Mouse (Mus musculus): ENCODE results near the gene Tnfrsf21.

The Tnfrsf21 gene

DNA sequence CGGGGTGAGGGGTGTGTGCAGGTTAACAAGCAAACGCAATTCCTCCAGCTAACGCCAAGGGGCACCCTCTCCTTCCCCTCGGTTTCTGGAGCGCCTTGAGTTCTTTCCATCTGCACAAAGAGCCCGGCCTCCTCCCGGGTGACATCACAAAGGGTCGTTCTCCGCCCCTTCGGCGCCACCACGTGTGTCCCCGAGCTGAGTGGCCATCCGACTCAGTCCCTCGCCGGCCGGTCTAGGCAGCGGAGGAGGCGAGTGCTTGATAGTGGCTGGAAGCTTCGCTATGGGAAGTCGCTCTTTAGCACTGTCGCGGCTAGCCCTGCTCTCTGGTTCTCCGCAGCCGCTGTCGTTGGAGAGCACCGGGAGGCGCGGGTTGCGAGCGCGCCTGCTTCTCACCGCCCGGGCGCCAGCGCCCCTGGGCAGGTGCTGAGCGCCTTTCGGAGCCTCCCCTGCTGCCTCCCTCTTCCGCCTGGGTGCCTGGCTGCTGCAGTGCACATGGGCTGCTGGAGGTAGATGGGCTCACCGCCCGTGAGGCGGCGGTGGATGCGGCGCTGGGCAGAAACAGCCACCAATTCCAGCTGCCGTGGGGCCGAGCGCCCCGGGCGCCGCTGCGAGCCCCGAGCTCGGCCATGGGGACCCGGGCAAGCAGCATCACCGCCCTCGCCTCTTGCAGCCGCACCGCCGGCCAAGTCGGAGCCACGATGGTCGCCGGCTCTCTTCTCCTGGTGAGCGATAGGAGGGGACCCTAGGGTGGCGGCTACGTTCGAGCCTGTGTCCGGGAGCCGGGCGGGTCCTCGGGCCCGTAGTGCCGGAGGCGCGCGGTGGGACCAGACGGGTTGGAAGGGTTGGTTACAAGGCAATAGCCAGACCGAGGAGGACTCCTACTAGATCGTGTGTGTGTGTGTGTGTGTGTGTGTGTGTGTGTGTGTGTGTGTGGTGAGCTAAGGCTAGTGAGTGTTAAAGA is at the start of gene Tnfrsf21:
Gene Tnfrsf21, plus strand, starts transcription at position 185 of the 961 bp plus-strand sequence.
- peak; percentile 42 for DNase-seq (ENCODE audit: low read depth, low spot score)

DNA sequence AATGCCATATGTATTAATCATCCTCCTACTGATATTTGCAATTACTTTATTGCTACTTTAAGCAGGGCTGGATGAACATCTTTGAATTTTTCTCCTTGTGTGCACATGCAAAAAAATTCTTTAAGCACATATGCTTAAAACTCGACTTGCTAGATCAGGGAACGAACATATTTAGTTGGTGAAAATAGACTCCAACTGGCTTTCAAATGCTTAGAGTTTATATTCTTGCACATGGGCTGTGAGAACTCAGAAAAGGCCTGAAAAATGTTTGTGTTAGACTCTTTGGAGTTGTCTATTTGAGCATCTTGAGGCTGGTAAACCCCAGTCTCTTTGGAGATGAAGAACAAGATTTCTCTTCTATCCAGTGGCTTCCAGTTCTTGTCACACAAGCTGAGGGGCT is 48.2 kb upstream of the Tnfrsf21 start:
- DNase-seq (ENCODE audit: low read depth, low spot score) = no peak

DNA sequence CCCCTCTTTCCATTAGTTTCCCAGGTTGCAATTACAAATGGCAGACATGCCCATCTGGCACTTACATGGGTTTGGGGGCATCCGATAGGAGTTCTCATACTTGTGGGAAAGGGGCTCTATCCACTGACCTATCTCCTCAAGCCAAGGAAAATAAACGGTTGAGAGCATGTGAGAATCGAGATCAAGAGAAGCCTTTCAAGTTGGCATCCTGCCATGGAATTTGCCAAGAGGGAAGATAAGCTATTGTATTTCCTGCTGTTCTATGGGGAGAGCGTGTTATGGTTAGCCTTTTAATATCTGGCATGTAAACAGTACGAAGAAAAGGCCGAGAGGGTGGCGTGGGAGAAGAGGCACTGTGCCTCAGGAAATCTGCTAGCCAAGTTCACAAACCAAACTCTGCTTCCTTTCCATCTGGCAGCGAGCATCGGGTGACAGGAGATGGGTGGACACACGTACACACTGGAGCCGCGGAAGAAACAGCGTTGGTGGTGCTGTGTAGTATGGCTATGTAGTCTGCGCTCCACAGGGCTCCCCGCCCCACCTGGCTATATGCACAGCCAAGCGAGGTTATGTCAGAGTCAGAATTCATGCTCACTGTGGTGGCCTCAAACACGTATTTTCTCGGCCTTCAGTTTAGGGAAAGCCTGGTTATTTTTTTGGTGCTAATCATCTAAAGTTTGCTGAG is 40.9 kb upstream of the Tnfrsf21 start:
- no peak for DNase-seq (ENCODE audit: low read depth, low spot score)

DNA sequence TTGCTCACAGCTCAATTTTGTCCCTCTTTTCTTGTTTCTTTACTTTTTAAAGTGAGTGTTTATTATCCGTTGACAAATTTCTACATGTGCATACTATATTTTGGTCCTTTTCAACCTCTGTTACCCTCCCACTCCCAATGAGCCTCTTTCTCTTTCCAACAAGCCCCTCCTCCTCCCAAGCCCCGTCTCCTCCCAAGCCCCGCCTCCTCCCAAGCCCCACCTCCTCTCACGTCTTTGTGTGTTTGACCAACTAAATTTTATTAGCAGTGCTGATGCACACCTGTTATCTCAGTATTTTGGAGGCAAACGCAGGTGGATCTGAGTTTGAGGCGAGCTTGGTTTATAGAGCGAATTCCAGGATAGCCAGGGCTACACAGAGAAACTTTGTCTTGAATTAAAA is 38.6 kb upstream of the Tnfrsf21 start:
- peak; percentile 33 for DNase-seq (ENCODE audit: low read depth, low spot score)

DNA sequence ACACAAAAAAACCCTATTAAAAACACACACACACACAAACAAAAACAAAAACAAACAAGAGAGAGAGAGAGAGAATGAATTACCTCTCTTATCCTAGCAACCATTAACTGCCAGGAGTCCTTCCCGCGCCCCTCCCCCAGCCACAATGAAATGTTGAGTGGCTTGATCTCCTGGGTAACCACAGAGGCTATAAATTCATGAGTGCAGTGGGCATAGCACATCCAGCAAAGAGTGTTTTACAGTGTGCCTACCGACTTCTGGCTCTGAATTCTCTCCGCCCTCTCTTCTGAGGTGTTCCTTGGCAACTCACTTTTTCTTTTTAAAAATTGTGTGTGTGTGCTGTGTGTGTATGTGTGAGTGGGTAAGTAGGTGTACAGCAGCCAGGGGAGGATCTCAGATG is 38.0 kb upstream of the Tnfrsf21 start:
- DNase-seq (ENCODE audit: low read depth, low spot score) = no peak

DNA sequence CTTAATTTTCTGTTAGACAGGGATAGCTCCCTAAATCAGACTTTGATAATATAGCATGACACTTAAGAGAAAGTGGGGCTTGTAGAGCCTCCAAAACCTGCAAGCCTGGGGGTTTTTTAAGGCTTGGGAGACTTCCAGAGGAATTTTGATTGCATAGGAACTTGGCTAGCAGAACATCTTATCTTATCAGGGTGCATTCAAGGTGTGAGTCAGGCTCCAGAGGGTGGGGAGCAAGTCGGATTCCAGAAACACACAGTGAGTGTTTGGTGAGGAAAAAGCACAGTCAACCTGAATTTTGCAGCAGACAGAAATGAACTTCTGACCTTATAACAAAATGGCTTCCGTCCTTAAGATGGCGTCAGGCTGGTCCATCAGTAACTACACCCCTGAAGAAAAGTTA is 34.5 kb upstream of the Tnfrsf21 start:
- no peak for DNase-seq (ENCODE audit: low read depth, low spot score)

DNA sequence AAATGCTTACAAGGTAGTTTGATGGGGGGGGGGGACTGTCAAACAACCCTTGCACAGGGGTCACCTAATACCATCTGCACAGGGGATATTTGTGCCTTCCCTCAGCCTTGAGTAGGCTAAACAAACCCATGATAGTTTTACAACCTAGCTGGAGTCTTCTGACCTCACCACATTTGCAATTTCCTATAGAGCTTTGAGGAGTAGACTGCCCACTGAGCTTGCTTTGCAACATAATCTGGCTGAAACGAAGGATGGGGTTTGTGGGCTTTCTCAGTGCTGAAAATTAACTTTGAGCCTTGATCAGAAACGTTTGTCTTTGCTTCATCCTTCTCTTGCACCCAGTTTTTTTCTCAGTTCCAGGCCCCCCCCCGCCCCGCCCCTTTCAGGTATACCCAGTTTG is 33.8 kb upstream of the Tnfrsf21 start:
- no peak for DNase-seq (ENCODE audit: low read depth, low spot score)

DNA sequence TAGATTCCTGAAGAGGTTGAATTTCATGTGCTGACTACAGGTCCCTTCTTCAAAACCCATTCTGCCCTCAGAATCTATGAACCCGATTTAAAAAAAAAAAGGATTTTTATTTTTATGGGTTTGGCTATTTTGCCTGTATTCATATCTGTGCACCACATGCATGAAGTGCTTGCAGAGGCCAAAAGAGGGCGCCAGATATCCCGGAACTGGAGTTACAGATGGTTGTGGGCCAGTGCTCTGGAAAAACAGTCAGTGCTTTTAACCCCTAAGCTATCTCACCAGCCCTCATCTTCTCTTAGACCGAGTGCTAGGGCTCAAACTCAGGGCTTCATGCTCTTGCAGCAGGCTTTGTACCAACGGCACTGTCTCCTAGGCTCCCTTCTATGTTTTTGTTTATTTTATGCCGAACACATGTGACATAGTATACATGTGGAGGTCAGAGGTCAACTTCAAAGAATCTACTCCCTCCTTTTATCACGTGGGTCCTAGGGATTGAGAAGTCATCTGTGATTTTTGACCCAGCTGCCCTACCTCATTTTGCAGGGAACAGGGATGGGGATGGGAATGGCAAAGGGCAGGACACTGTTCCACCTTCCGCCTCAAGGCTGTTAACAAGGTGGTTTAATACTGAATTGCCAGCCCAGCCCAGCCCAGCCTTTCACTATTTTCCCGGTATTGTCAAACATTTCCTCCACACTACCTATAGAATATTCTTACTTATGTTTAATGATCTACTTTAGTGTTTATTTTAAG is 30.3 kb upstream of the Tnfrsf21 start:
- DNase-seq (ENCODE audit: low read depth, low spot score) = peak; percentile 57

DNA sequence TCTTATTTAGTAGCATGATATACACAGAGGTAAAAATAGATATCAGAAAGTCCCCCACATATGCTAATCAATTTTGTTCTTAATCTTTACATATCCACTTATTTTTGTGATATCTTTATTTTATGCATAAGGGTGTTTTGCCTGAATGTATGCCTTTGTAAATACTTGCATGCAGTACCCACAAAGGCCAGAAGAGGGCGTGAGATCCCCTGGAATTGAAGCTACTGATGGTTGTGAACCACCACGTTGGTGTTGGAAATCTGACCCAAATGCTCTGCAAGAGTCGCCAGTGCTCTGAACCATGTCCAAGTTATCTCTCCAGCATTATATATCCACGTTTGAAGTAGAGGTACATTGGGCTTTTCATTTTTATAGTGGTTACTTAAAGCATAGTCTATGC is 28.7 kb upstream of the Tnfrsf21 start:
- DNase-seq (ENCODE audit: low read depth, low spot score) = peak; percentile 63

DNA sequence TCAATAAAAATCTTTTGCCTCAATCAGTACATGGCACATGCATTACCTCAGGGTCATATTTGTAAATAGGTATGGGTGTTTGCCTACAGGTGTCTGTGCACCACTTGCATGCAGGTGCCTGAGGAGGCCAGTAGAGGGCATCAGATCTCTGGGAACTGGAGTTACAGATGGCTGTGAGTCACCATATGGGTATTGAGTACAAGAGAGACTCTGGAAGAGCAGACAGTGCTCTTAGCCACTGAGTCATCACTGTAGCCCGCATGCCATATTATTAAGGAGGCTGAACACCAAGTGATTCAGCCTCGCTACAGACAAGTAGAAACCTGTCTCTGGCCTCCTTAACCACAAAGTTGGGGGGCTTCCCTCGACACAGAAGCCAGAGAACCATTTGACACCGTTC is 26.4 kb upstream of the Tnfrsf21 start:
- peak; percentile 62 for DNase-seq (ENCODE audit: low read depth, low spot score)

DNA sequence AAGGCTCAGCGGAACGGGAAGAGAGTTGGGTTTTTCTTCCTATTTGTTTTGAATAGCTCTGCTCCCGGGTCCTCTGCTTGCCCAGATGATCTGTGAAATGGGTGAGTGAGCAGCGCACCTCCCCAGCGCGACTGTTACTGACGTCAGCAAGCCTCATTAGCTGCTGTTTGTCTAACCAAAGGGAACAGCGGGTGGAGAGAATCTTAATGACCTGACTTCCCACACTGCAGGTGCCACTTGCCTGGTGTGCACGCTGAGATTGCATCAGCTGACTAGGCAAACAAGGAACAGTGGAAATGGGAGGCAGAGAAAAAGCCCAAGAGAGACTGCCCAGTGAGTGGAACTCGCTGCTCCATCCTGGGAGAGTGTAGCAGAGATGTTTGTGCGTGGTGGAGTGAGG is 25.2 kb upstream of the Tnfrsf21 start:
- DNase-seq (ENCODE audit: low read depth, low spot score) = peak; percentile 45

DNA sequence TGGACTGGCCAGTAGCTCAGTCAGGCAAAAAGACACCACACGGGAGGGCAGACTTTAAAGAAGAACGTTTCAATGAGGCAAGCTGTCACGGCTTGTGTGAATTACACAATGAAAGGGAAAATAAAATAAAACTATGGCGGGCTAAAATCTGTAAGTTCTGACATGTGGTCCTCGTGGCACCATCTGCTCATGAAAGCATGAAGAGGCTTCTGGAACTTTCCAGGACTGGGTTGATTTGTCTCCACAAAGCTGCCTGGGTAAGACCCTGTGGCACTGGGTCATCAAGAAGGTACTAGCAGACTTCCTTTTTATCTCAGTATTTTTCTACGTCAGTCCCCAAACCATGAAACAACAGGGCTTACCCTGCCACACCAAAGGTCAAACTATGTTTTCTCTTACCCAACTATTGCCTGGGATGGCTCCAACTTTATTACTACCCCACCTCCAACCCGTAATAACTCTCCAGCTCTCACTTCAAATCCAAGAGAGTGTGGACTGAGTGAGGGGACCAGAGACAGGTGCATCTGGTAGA is 16.8 kb upstream of the Tnfrsf21 start:
- no peak for DNase-seq (ENCODE audit: low read depth, low spot score)

DNA sequence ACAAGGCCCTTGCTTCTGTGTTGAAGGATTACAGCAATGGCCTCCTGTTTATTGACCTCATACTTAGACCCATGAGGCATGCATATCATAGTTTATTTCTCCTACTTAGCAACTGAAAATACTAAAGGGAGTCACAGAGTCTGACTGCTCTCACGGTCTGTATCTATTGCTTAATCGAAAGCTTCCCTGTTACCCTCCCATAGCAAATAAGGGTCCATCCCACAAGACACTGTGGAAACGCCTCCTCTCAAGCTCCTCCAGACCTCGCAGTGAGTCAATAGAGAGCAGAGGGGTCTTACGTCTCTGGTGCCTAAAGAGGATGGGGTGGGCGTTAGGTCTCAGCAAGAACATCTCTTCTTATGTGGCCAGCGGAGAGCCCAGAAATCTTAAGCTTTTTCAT is 15.8 kb upstream of the Tnfrsf21 start:
- DNase-seq (ENCODE audit: low read depth, low spot score) = no peak

DNA sequence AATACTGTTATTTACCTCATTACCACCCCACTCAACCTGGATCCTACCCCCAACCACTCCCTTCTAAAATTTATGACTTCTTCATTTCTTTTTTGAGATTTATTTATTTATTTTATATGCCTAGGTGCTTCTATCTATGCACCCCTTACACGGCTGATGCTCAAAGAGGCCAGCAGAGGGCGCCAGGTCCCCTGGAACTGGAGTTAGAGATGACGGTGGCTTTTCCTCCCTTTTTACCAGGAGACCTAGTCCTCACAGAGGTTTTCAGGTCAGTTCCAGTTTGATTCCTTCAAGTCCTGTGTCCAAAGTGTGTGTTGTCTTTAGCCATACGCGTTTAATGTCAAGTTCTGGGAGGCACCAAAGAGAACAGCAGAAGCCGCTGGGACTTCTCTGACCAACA is 3.6 kb upstream of the Tnfrsf21 start:
- peak; percentile 69 for DNase-seq (ENCODE audit: low read depth, low spot score)

DNA sequence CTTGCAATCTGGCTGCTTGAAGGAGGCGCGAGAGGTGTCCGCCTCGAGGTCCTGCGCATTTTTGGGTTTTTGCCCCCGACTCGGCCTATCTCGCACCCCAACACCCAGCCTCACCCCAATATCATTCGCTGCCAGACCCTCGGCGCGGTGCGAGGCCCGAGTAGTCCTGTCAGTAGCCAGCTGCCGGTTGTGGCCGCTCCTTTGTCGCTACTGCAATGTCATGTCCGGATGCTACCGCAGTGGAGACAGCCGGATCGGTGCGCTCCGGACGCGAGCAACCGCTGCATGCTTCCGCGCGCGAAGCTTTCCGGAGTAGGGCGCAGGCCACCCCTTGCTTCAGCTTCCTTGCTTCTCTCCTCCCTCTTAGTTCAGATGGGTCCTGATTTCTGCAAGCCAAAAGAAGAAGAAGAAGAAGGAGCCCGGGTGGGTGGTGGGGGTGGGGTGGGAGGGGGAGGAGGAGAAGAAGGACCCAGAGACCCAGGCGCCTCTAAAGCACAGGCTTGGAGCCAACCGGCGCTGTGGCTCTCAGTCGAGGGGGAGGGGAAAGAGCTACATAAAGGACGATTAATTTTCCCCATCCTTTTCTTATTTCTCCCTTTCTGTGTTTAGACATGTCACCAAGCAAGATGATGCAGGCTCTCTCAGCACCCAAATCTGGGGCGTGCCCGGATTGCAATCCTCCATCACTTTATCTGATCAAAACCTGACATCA is 1.1 kb downstream of the Tnfrsf21 start:
- DNase-seq (ENCODE audit: low read depth, low spot score) = no peak

DNA sequence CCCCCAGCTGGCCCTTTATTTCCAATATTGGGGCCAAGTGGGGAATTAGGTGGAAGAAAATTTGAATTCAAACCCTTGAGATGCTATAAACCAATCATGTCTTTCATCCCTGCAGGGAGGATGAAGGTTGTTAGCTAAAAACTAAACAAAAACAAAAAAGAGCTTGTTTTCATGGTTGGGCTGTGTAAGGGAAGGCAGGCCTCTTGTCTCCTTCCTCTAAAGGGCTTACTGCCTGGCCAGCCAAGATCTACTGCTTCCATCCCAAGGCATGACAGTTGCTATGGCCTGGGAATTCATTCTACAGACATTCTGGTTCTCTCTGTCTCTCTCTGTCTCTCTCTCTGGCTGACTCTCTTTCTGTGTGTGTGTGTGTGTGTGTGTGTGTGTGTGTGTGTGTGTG is 1.7 kb downstream of the Tnfrsf21 start:
- DNase-seq (ENCODE audit: low read depth, low spot score) = no peak

DNA sequence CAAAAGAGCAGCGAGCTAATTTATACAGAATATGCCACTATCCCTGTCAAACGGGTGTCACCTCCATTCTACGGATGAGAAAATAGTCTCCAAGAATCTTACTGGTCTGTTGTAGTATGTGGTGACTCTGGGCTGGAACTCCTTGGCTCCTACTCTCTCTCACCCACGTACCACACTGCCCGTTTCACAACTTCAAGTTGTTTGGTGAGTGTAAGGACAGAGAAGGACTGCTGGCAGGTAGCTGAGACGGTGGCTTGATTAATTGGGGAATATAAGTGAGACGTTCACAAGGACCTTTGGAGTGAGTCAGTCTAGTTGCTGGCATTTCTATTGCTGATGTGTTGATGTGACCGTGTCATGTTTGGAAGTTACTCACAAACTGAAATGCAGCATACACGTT is 3.3 kb downstream of the Tnfrsf21 start:
- DNase-seq (ENCODE audit: low read depth, low spot score) = no peak

DNA sequence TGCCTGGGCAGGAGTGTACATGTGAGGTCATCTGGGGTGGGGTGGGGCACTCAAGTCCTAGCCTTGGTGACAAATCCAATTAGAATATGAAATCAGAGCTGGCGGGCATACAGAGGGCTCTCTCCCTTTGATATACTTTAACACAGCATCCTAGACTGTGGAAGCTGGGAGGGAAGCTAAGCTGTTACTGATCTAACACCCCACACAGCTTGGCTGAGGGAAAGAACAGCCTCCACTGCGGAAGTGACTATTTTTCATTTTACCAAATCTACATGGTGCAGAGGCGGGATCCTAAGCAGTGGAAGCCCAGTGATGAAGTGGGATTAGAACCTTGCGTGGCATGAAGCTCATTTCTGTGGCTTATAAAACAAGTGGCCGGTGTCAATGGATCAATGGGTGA is 4.7 kb downstream of the Tnfrsf21 start:
- DNase-seq (ENCODE audit: low read depth, low spot score) = no peak

DNA sequence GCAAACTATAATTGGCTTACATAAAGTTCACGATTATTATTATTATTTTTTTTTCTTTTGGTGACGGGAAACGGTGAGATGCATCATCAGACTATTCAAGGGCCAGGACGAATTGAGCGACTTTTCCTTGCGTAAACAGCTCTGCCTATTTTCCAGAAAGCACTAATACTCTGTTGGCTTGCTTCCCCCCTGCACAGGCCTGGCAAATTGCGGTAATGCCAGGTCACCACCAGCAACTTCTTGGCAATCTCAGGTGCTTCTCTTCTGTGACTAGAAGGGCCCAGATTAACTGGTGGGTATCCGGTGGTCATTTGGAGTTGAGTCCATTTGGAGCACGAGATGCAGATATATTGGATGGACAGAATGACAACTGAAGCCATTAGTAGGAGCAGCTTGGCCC is 5.7 kb downstream of the Tnfrsf21 start:
- no peak for DNase-seq (ENCODE audit: low read depth, low spot score)

DNA sequence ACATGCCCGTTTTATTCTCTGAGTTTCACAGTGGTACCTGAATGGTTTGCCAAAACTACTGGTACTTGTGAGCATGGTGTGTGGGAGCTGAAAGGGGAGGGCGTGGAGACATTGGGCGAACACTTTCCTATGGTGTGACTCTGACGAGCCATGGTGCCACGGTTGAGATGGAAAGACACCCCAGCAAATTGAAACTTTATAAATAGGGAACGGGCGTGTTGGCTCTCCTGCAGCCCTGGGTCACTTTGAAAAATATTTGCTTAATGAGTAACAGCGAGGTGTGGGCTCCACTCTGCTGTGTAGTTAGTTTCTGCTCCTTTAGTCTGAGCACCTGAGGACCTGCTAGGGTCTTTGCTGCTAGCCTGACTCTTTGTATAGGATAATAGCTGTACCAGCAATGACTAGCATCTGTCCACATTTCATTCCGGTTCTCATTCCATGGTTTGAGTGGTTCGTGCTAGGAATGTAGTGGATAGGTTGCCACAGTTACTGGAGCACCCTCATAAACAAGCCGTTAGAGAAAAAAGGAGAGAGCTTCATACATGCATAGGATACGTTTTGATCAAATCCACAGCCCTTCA is 7.4 kb downstream of the Tnfrsf21 start:
- DNase-seq (ENCODE audit: low read depth, low spot score) = no peak

DNA sequence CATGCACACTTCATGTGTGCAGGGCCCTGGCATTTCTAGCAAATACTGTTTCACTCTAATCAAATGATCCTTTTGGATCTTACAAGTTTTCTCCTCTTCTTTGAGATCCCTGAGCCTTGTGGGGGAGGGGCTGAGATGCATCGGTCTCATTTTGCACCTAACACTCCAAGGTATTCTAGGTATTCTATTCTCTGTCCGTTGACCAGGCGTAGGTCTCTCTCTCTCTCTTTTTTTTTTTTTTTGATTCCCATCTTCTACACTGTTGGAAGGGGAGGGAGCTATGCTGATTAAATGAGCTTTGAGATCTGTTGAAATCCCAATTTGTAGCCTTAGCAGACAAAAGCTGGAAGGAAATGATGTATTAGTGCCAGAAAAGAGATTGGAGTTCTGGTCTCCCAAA is 8.2 kb downstream of the Tnfrsf21 start:
- DNase-seq (ENCODE audit: low read depth, low spot score) = no peak
